Mouse (Mus musculus): ENCODE measurements around the gene Hemk1. TPM values are rescaled to one million over a fixed set of nuclear protein-coding genes. Genes with fewer than 3 reads are reported as not detected.
A peak's percentile ranks its signal among the peaks of the same experiment; 100 is the strongest.
"Not testable (repeated sequence)": the region's sequence is repeated elsewhere in the genome, so short reads cannot be mapped to it uniquely, and the experiment has no call there.

Gene Hemk1
- total RNA-seq, 2 experiments from 2014 or later = 12.9 to 17.4 TPM

GRCm38 (mm10) chr9:107309600-107309999 lies 28.6 kb downstream of the Hemk1 start:
- DNase-seq (ENCODE audit: low spot score in 2 of 2) = no peak

GRCm38 (mm10) chr9:107309171-107309570 lies 29.0 kb downstream of the Hemk1 start:
- no peak for DNase-seq (ENCODE audit: low spot score in 2 of 2)

GRCm38 (mm10) chr9:107308346-107309000 lies 29.7 kb downstream of the Hemk1 start:
- no peak for DNase-seq (ENCODE audit: low spot score in 2 of 2)

- DNase-seq (ENCODE audit: low spot score in 2 of 2) = peak; percentile 42 to 63
These were observed 30.3 kb downstream of the Hemk1 start for GRCm38 (mm10) chr9:107307886-107308285.

GRCm38 (mm10) chr9:107307099-107307872 lies 30.9 kb downstream of the Hemk1 start:
- no peak for DNase-seq (ENCODE audit: low spot score in 2 of 2)

- not testable (repeated sequence) for DNase-seq (ENCODE audit: low spot score in 2 of 2)
These were observed 31.5 kb downstream of the Hemk1 start for GRCm38 (mm10) chr9:107306673-107307072.

GRCm38 (mm10) chr9:107305601-107306542 lies 32.3 kb downstream of the Hemk1 start:
- no peak for DNase-seq (ENCODE audit: low spot score in 2 of 2)

- no peak for DNase-seq (ENCODE audit: low spot score in 2 of 2)
These were observed 33.1 kb downstream of the Hemk1 start for GRCm38 (mm10) chr9:107305012-107305411.

- DNase-seq (ENCODE audit: low spot score in 2 of 2) = no peak
These were observed 33.8 kb downstream of the Hemk1 start for GRCm38 (mm10) chr9:107304383-107304782.

- DNase-seq (ENCODE audit: low spot score in 2 of 2) = no peak
These were observed 34.2 kb downstream of the Hemk1 start for GRCm38 (mm10) chr9:107303900-107304299.

GRCm38 (mm10) chr9:107303121-107303820 lies 34.9 kb downstream of the Hemk1 start:
- DNase-seq (ENCODE audit: low spot score in 2 of 2) = no peak

- no peak for DNase-seq (ENCODE audit: low spot score in 2 of 2)
These were observed 35.6 kb downstream of the Hemk1 start for GRCm38 (mm10) chr9:107302592-107302991.

GRCm38 (mm10) chr9:107301554-107302331 lies 36.4 kb downstream of the Hemk1 start:
- DNase-seq (ENCODE audit: low spot score in 2 of 2) = no peak

GRCm38 (mm10) chr9:107300224-107300973 lies 37.8 kb downstream of the Hemk1 start:
- DNase-seq (ENCODE audit: low spot score in 2 of 2) = no peak

GRCm38 (mm10) chr9:107299783-107300182 lies 38.4 kb downstream of the Hemk1 start:
- DNase-seq (ENCODE audit: low spot score in 2 of 2) = no peak

- DNase-seq (ENCODE audit: low spot score in 2 of 2) = no peak
These were observed 39.3 kb downstream of the Hemk1 start for GRCm38 (mm10) chr9:107298876-107299275.

GRCm38 (mm10) chr9:107298059-107298780 lies 39.9 kb downstream of the Hemk1 start:
- no peak for DNase-seq (ENCODE audit: low spot score in 2 of 2)

GRCm38 (mm10) chr9:107297658-107298057 lies 40.5 kb downstream of the Hemk1 start:
- DNase-seq (ENCODE audit: low spot score in 2 of 2) = no peak

- DNase-seq (ENCODE audit: low spot score in 2 of 2) = no peak
These were observed 41.1 kb downstream of the Hemk1 start for GRCm38 (mm10) chr9:107297059-107297458.
